Mouse (Mus musculus): ENCODE measurements at regions not wholly inside any gene's neighbourhood (a gene's known extent, or its start where the extent isn't known, plus 50 kb on each side); places are given as distances from the start of the nearest gene placed in this dataset.

- TF ChIP-seq CTCF (IDR thresholded peaks at IDR 0.05; ENCODE audit: insufficient read depth, low read length) = no peak
- no peak for TF ChIP-seq POLR2A (IDR thresholded peaks at IDR 0.05; ENCODE audit: borderline replicate concordance, extremely low read depth, low read depth, low read length)
Measured at GRCm38 (mm10) chr4:89530050-89530911, 149.0 kb upstream of the Dmrta1 start.
